Mouse (Mus musculus): ENCODE data around the gene Mb21d2.

Mb21d2 gene

GRCm38 (mm10) chr16:28928815-28929685, at the start of gene Mb21d2:
Gene Mb21d2, minus strand, starts transcription at chr16:28929673.
- DNase-seq (ENCODE audit: extremely low read depth, insufficient read length, low spot score), result peak; percentile 85

DNA sequence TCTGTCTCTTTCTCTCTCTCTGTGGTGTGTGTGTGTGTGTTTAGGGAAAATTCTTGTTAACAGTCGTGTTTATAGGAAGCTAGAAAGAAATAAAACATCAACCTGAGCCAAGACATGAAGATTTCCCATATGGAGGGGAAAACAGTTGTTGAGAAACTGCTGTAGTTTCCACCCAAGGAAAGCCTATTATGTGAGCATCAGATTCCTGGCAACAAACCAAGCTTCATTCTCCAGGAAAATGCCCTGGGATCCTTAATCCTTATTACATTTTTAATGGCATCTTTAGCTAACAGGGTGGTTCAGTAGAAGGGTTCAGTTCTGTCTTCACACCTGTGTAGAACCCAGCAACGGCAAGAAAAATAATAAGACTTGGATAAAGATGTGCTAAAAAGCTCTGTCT, 36.8 kb upstream of the Mb21d2 start:
- no peak for DNase-seq (ENCODE audit: extremely low read depth, insufficient read length, low spot score)

DNA sequence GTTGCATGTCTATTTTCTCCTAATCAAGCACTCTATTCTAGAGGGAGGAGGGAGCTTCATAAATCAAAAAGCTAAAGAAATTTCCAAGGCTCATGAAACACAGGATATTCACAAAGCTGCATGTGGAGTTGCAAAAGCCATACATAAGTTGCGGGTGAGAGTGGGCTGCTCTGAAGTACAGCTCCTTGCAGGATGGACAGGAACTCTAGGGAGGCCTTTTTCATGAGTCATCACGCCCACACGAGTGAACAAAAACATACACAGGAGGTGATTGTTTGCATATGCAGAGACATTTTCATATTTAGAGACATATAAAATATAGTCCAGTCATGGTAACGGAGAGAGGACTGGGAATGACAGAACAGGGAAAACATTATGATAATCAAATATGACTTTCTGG, 34.6 kb upstream of the Mb21d2 start:
- no peak for DNase-seq (ENCODE audit: extremely low read depth, insufficient read length, low spot score)

GRCm38 (mm10) chr16:28962987-28963386, 33.5 kb upstream of the Mb21d2 start:
- DNase-seq (ENCODE audit: extremely low read depth, insufficient read length, low spot score), result no peak

- DNase-seq (ENCODE audit: extremely low read depth, insufficient read length, low spot score), result no peak
Observed at GRCm38 (mm10) chr16:28949810-28950209, 20.3 kb upstream of the Mb21d2 start.

- DNase-seq (ENCODE audit: extremely low read depth, insufficient read length, low spot score), result no peak
Observed at GRCm38 (mm10) chr16:28943254-28943653, 13.8 kb upstream of the Mb21d2 start.

DNA sequence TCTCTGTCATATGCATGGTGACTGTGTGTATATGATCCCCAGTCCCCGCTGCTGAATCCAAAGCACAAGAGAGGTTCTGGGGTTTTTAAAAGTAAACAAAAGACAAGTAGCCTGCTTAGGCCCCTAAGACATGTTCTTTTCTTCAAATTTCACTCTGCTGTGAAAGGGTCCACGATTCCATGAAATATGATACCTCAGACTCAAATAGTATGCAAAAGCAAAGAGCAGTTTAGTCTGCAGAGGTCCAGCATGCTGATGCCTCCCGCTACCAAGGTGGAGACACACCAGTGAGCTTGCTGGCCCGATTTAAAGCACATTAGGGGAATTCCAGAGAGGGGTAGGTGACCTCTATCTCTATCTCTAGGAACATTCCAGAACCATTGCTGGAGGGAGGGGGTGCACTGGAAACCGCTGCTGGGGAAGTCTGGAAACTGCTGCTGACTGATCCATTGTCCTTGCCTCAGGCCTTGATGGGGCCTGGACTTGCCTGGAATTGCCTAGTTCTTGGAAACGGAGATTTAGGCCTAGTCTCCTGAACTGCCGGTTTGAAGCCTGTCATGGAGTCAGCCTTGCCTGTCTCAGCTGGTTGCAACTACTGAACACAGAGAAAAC, 6.8 kb upstream of the Mb21d2 start:
- DNase-seq (ENCODE audit: extremely low read depth, insufficient read length, low spot score), result no peak

- no peak for DNase-seq (ENCODE audit: extremely low read depth, insufficient read length, low spot score)
Observed at GRCm38 (mm10) chr16:28935701-28936100, 6.2 kb upstream of the Mb21d2 start.

GRCm38 (mm10) chr16:28931213-28931612, 1.7 kb upstream of the Mb21d2 start:
- DNase-seq (ENCODE audit: extremely low read depth, insufficient read length, low spot score), result no peak

- DNase-seq (ENCODE audit: extremely low read depth, insufficient read length, low spot score), result no peak
Observed at GRCm38 (mm10) chr16:28930426-28930825, 953 bp upstream of the Mb21d2 start.

DNA sequence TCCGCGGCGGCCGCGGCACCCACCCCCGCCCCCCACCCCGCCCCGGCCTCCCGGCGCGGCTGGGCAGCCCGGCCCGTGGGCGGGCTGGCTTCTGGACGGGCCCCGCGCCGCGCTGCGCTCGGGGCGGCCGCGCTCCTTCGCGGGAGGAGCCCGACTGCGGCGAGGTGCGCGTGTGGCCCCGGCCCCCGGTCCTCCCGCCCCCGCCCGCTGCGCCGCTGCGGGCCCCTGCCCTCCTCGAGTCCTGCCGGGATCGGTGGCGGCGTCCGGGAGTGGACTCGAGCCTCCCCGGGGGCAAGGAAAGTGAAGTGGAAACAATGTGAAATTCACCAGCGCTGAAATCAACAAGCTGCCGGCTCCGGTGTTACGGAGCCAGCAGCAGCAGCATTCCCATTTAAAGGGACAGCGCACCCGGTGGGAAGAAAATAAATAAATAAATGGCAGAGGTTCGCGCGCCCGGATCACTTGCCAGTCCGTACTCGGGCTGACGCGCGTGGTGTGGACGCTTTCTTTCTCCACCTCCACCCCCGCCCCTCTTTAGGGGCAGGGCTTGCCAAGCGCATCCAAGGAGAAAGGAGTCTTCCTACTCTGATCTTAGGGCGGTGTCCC, 316 bp upstream of the Mb21d2 start:
- DNase-seq (ENCODE audit: extremely low read depth, insufficient read length, low spot score), result peak; percentile 86

DNA sequence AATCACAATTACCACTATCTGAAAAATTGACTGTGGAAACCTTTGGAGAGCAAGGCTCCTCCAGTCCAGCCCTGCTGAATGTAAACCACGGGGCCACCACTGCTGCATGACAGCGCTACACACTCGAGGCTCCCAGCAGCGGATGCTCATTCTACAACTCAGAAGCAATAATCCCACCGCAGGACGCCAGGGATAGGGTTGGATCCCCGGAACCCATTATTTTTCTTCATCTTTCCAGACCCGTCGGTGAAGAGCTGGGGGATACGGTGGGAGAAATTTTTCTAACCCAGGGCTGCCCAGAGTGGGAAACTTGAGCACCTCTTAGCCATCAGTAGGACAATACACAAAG, 1.0 kb downstream of the Mb21d2 start:
- no peak for DNase-seq (ENCODE audit: extremely low read depth, insufficient read length, low spot score)

GRCm38 (mm10) chr16:28927381-28927780, 2.1 kb downstream of the Mb21d2 start:
- no peak for DNase-seq (ENCODE audit: extremely low read depth, insufficient read length, low spot score)

DNA sequence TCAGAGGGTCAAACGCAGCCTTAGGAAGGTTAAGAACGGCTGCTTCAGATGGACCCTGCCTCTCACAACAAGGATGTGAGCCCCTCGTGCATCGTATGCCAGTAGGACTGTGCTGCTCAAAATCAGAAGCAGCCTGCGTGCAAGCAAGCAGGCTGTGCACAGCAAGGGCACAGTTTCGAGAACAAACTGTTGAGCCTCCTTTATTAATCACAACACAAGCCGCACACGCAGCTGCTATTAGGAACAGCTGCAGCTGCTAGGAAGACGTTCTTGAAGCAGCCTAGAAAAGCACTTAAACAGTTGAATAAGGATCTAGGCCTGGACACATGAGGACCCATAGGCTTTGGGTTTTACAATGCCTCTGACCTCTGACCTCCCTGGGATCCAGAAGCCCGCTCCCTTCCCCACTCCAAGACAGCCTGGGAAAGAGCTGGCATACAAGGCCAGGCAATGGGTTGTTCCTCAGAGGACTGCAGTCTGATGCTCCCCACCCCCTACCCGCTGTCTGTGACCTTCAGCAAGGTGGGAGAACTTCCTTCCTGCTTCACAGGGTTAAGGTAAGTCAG, 10.1 kb downstream of the Mb21d2 start:
- DNase-seq (ENCODE audit: extremely low read depth, insufficient read length, low spot score), result no peak

DNA sequence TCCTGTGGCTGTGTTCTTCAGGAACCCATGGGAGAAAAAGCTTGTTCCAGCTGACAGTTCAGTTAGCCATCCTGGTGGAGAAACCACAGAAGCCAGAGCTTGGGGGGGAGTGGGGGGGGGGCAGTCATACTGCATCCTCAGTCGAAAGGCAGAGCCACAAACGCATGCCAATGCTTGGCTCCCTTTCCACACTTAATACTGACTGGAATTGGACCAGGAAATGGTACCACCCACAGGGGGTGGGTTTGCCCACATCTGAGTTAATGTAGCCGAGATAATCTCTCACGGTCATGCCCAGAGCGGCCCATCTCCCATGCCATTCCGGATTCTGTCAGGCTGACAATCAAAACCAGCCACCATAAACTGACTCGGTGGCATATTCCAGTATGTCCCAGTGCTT, 14.1 kb downstream of the Mb21d2 start:
- no peak for DNase-seq (ENCODE audit: extremely low read depth, insufficient read length, low spot score)

GRCm38 (mm10) chr16:28914709-28915108, 14.8 kb downstream of the Mb21d2 start:
- DNase-seq (ENCODE audit: extremely low read depth, insufficient read length, low spot score), result no peak

GRCm38 (mm10) chr16:28911414-28912050, 17.9 kb downstream of the Mb21d2 start:
- no peak for DNase-seq (ENCODE audit: extremely low read depth, insufficient read length, low spot score)

GRCm38 (mm10) chr16:28906370-28907275, 22.9 kb downstream of the Mb21d2 start:
- no peak for DNase-seq (ENCODE audit: extremely low read depth, insufficient read length, low spot score)

GRCm38 (mm10) chr16:28905567-28906289, 23.7 kb downstream of the Mb21d2 start:
- no peak for DNase-seq (ENCODE audit: extremely low read depth, insufficient read length, low spot score)

Data from 3134 (cell line).